21 mouse cellular contexts compared by ENCODE assay signal in genomic region chr12:93718704-93719497, GRCm38 (mm10).
DNase-seq lines count a peak whose midpoint lies in the region; ATAC-seq and TF ChIP-seq lines count a peak whose summit lies in the region.
"Had no signal": no experiment of that assay in that cellular context is flagged by ENCODE, and none has a peak within 500 bp of the region (broad histone marks: within the 10 kb centered on the region; RNA-seq: fewer than 3 reads in every experiment).

No protein-coding gene starts in this region.

- H3K36me3 ChIP-seq in heart, adult 2 months (ENCODE audit: control insufficient read depth, insufficient read depth, low read length) = no peaks in the 10 kb centered on the region
- no peaks in the 10 kb centered on the region for H3K36me3 ChIP-seq in forebrain, postnatal 0 days (ENCODE audit: insufficient read depth)
- H3K36me3 ChIP-seq in kidney, embryonic 14.5 days (ENCODE audit: control insufficient read depth, insufficient read depth, low read length) = no peaks in the 10 kb centered on the region
- H3K36me3 ChIP-seq: embryonic facial prominence, embryonic 15.5 days; heart, embryonic 15.5 days; hindbrain, embryonic 15.5 days; neural tube, embryonic 15.5 days had no signal

- peak; percentile 58; the same call in 1 of the 2 replicates for ATAC-seq in forebrain, postnatal 0 days
- ATAC-seq in kidney, embryonic 14.5 days (ENCODE audit: low FRiP score, low TSS enrichment) = no peak
- ATAC-seq: intestine, postnatal 0 days had no signal

- TF ChIP-seq POLR2A in heart, adult 2 months (IDR thresholded peaks at IDR 0.05; ENCODE audit: insufficient read depth, low read depth, low read length) = no peak

- intact Hi-C loops in heart, adult 2 months (cut with DNase I) = no loop called here

- H3K4me1 ChIP-seq in heart, adult 2 months (ENCODE audit: control insufficient read depth, insufficient read depth, low read length) = no peaks in the 10 kb centered on the region
- H3K4me1 ChIP-seq in forebrain, postnatal 0 days (ENCODE audit: insufficient read depth) = no peaks in the 10 kb centered on the region
- H3K4me1 ChIP-seq in kidney, embryonic 14.5 days (ENCODE audit: control insufficient read depth, insufficient read depth, low read length) = no peaks in the 10 kb centered on the region
- H3K4me1 ChIP-seq: embryonic facial prominence, embryonic 15.5 days; heart, embryonic 15.5 days; hindbrain, embryonic 15.5 days; neural tube, embryonic 15.5 days had no signal

- H3K79me2 ChIP-seq in heart, adult 2 months (replicated peaks; ENCODE audit: control insufficient read depth, insufficient read depth, low read length) = no peaks in the 10 kb centered on the region

- no peak overlapping the region for H3K4me2 ChIP-seq in forebrain, postnatal 0 days (ENCODE audit: low read depth)
- no peak overlapping the region for H3K4me2 ChIP-seq in kidney, embryonic 14.5 days (replicated peaks; ENCODE audit: low read depth, low read length)
- H3K4me2 ChIP-seq: embryonic facial prominence, embryonic 15.5 days; heart, embryonic 15.5 days; hindbrain, embryonic 15.5 days; liver, embryonic 11.5 days; neural tube, embryonic 15.5 days had no signal

- H3K27me3 ChIP-seq in heart, adult 2 months (ENCODE audit: control insufficient read depth, insufficient read depth, low read length) = no peaks in the 10 kb centered on the region
- no peaks in the 10 kb centered on the region for H3K27me3 ChIP-seq in forebrain, postnatal 0 days (ENCODE audit: insufficient read depth, low read length)
- H3K27me3 ChIP-seq in kidney, embryonic 14.5 days (ENCODE audit: control insufficient read depth, insufficient read depth, low read length) = no peaks in the 10 kb centered on the region
- H3K27me3 ChIP-seq: embryonic facial prominence, embryonic 15.5 days; heart, embryonic 15.5 days; hindbrain, embryonic 15.5 days; neural tube, embryonic 15.5 days had no signal

- no peak overlapping the region for H3K9ac ChIP-seq in heart, adult 2 months (ENCODE audit: low read depth, low read length)
- H3K9ac ChIP-seq in forebrain, postnatal 0 days = no peak overlapping the region
- H3K9ac ChIP-seq in kidney, embryonic 14.5 days (ENCODE audit: low read depth, low read length) = no peak overlapping the region
- H3K9ac ChIP-seq: embryonic facial prominence, embryonic 15.5 days; heart, embryonic 15.5 days; hindbrain, embryonic 15.5 days; neural tube, embryonic 15.5 days had no signal

- no peaks in the 10 kb centered on the region for H3K9me3 ChIP-seq in forebrain, postnatal 0 days (ENCODE audit: low read length)
- H3K9me3 ChIP-seq in kidney, embryonic 14.5 days (ENCODE audit: control insufficient read depth, low read length) = no peaks in the 10 kb centered on the region
- H3K9me3 ChIP-seq: embryonic facial prominence, embryonic 15.5 days; heart, embryonic 15.5 days; hindbrain, embryonic 15.5 days; neural tube, embryonic 15.5 days had no signal

- 88% methylated on average over 2 of the region's 2 CpGs for WGBS in heart, adult 2 months
- WGBS in forebrain, postnatal 0 days = 21% methylated on average over 2 of the region's 2 CpGs
- WGBS in kidney, embryonic 14.5 days = 86% methylated on average over 2 of the region's 2 CpGs

- TF ChIP-seq EP300 in heart, adult 2 months (IDR thresholded peaks at IDR 0.05; ENCODE audit: insufficient read depth, low read depth, low read length) = no peak

- no peak overlapping the region for H3K27ac ChIP-seq in heart, adult 2 months
- no peak overlapping the region for H3K27ac ChIP-seq in forebrain, postnatal 0 days (ENCODE audit: low read depth, low read length)
- H3K27ac ChIP-seq in kidney, embryonic 14.5 days (ENCODE audit: low read depth, low read length) = no peak overlapping the region
- H3K27ac ChIP-seq: embryonic facial prominence, embryonic 15.5 days; heart, embryonic 15.5 days; hindbrain, embryonic 15.5 days; neural tube, embryonic 15.5 days had no signal

- TF ChIP-seq CTCF in heart, adult 2 months (IDR thresholded peaks at IDR 0.05) = no peak
- no peak for TF ChIP-seq CTCF in forebrain, postnatal 0 days (IDR thresholded peaks at IDR 0.05; ENCODE audit: low read depth)

- DNase-seq in heart, adult 11 months = peak; percentile 27
- no peak for DNase-seq in heart, adult 2 months
- peak; percentile 5 for DNase-seq in brain, adult 2 months (ENCODE audit: low read depth, low spot score)
- peak; percentile 16 for DNase-seq in brain, embryonic 18.5 days (ENCODE audit: low read depth, low spot score)
- peak; percentile 9 for DNase-seq in forebrain, postnatal 0 days
- no peak for DNase-seq in adrenal gland, adult 2 months
- DNase-seq: adrenal gland, adult 8-10 months; cerebellum, adult 18-20 months; cerebellum, postnatal 36 days; heart, postnatal 4 days; layer of hippocampus, postnatal 36 days; lung, adult 18-20 months; lung, postnatal 14 days; thymus, postnatal 36 days had no signal

- H3K4me3 ChIP-seq in heart, adult 2 months = no peak overlapping the region
- no peak overlapping the region for H3K4me3 ChIP-seq in forebrain, postnatal 0 days (ENCODE audit: low read depth, low read length)
- H3K4me3 ChIP-seq in kidney, embryonic 14.5 days (ENCODE audit: low read length) = no peak overlapping the region
- H3K4me3 ChIP-seq: embryonic facial prominence, embryonic 15.5 days; heart, embryonic 15.5 days; hindbrain, embryonic 15.5 days; neural tube, embryonic 15.5 days had no signal

Comparison
In these comparisons a context has a peak if more than half of its experiments do, and no peak if none do; other contexts are left out.
1. DNase-seq: peak in heart, adult 11 months (single experiment), brain, adult 2 months (single experiment), brain, embryonic 18.5 days (single experiment) and forebrain, postnatal 0 days (single experiment); none in heart, adult 2 months (0 of 2) and adrenal gland, adult 2 months (single experiment).